Mouse (Mus musculus) neural tube, embryonic 11.5 days (tissue): ENCODE data around the gene Ilkap. TPM values are rescaled to one million over a fixed set of nuclear protein-coding genes. Genes with fewer than 3 reads are reported as not detected.

Experiments used
- ATAC-seq: fragments of 200-750 bp; cut with Nextera tagmentation; 2 replicates; pipeline ENCODE4 v1.8.0; 2017; ENCODE audit warnings: moderate number of reproducible peaks, mild to moderate bottlenecking, moderate TSS enrichment, moderate library complexity; ENCODE audit not compliant: insufficient read depth, low FRiP score, low TSS enrichment
- DNase-seq: peaks from one replicate; pipeline ENCODE4 v3.0.0-alpha.2; 2015; ENCODE audit warnings: low spot score
- H3K27ac ChIP-seq: fragments of 300-500 bp; sonication (generic); 2 replicates; pipeline ENCODE4 v1.5.1; 2014; ENCODE audit warnings: low read depth, mild to moderate bottlenecking, low read length
- H3K27me3 ChIP-seq: fragments of 300-500 bp; sonication (generic); 2 replicates; pipeline ENCODE4 v1.6.1; 2014; ENCODE audit warnings: mild to moderate bottlenecking, low read length, mixed read lengths; ENCODE audit not compliant: control insufficient read depth, insufficient read depth
- H3K36me3 ChIP-seq: fragments of 300-500 bp; sonication (generic); 2 replicates; pipeline ENCODE4 v1.6.1; 2014; ENCODE audit warnings: mild to moderate bottlenecking, low read length, moderate library complexity, mixed read lengths; ENCODE audit not compliant: control insufficient read depth, insufficient read depth
- H3K4me1 ChIP-seq: fragments of 300-500 bp; sonication (generic); 2 replicates; pipeline ENCODE4 v1.6.1; 2014; ENCODE audit warnings: low read length, mixed read lengths; ENCODE audit not compliant: control insufficient read depth, insufficient read depth
- H3K4me2 ChIP-seq: fragments of 300-500 bp; sonication (generic); 2 replicates; pipeline ENCODE4 v1.6.1; 2014; ENCODE audit warnings: low read depth, mild to moderate bottlenecking, moderate library complexity
- H3K4me3 ChIP-seq: fragments of 300-500 bp; sonication (generic); 2 replicates; pipeline ENCODE4 v1.5.1; 2014; ENCODE audit warnings: low read depth, low read length
- H3K9ac ChIP-seq: fragments of 300-500 bp; sonication (generic); 2 replicates; pipeline ENCODE4 v1.6.1; 2014; ENCODE audit warnings: mild to moderate bottlenecking, low read length
- H3K9me3 ChIP-seq: fragments of 300-500 bp; sonication (generic); 2 replicates; pipeline ENCODE4 v1.6.1; 2016; ENCODE audit warnings: low read length; ENCODE audit not compliant: control insufficient read depth
- WGBS: fragments of 180-500 bp; shearing (Covaris S2); extraction: QIAGEN DNeasy Blood & Tissue Kit; methylation state at CpG from one replicate; pipeline ENCODE4 v1.1.7; 2014; 5-methylcytosine and 5-hydroxymethylcytosine counted together
- polyA plus RNA-seq: library from polyadenylated mRNA; unstranded; fragments of >200 nt; fragmentation: Nextera tagmentation; extraction: Ambion mirVana; gene quantifications from 2 replicates; pipeline ENCODE4 v1.2.1, GENCODE M21; 2014

Ilkap gene
- polyA plus RNA-seq, 1 experiment from 2014 or later = 165 TPM

GRCm38 (mm10) chr1:91411631-91412285 lies 13.1 kb upstream of the Ilkap start:
- Histone ChIP-seq H3K27ac (0 out of 2 replicates have a peak overlapping the region, but pooled peaks have one; percentile 91), H3K9me3 (no peaks in the 10 kb centered on the region), H3K36me3 (no peaks in the 10 kb centered on the region), H3K27me3 (no peaks in the 10 kb centered on the region), H3K4me3 (peak overlapping the region; percentile 61), H3K4me1 (peaks cover 27% of the 10 kb centered on the region), H3K4me2 (peak overlapping the region; percentile 82), H3K9ac (peak overlapping the region; percentile 87)
- no peak for ATAC-seq
- WGBS = 64% methylated on average over 8 of the region's 8 CpGs
- no peak for DNase-seq

DNA sequence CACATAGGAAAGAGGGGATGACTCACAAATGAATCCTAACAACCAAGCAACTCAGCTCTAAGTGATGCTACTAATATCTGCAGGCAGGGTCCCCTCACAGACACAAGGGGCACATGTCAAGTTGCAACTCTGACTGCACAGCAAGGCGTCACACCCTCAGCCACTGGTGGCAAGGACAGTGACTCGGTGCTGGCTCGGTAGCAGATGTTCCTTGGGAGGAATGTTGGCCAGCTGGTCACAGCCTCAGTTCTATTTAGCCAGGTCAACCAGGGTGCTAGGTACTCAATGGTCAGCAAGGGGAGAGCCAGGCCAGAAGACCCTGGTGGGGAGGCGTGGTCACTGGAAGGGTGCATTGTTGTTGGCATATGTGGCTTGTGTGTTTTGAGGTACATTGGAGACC lies 9.2 kb upstream of the Ilkap start:
- Histone ChIP-seq H3K4me3 (no peak overlapping the region), H3K4me2 (no peak overlapping the region), H3K9ac (no peak overlapping the region), H3K27ac (no peak overlapping the region), H3K36me3 (no peaks in the 10 kb centered on the region), H3K4me1 (peaks cover 10% of the 10 kb centered on the region), H3K27me3 (no peaks in the 10 kb centered on the region), H3K9me3 (no peaks in the 10 kb centered on the region)
- DNase-seq (no peak), ATAC-seq (no peak)
- 83% methylated on average over 4 of the region's 4 CpGs for WGBS

GRCm38 (mm10) chr1:91405406-91406169 lies 7.0 kb upstream of the Ilkap start:
- H3K9ac ChIP-seq = no peak overlapping the region
- no peak overlapping the region for H3K4me3 ChIP-seq
- H3K4me2 ChIP-seq = no peak overlapping the region
- H3K9me3 ChIP-seq = no peaks in the 10 kb centered on the region
- no peaks in the 10 kb centered on the region for H3K4me1 ChIP-seq
- no peak for DNase-seq
- H3K27ac ChIP-seq = no peak overlapping the region
- no peak for ATAC-seq
- 52% methylated on average over 23 of the region's 23 CpGs for WGBS
- H3K27me3 ChIP-seq = no peaks in the 10 kb centered on the region
- H3K36me3 ChIP-seq = no peaks in the 10 kb centered on the region

- no peaks in the 10 kb centered on the region for H3K27me3 ChIP-seq
- ATAC-seq (no peak), DNase-seq (no peak)
- no peaks in the 10 kb centered on the region for H3K36me3 ChIP-seq
- H3K4me3 ChIP-seq = no peak overlapping the region
- no peaks in the 10 kb centered on the region for H3K4me1 ChIP-seq
- WGBS = 21% methylated on average over 1 of the region's 1 CpGs
- no peak overlapping the region for H3K9ac ChIP-seq
- H3K27ac ChIP-seq = no peak overlapping the region
- no peaks in the 10 kb centered on the region for H3K9me3 ChIP-seq
- H3K4me2 ChIP-seq = no peak overlapping the region
Observed at GRCm38 (mm10) chr1:91404976-91405375, 6.4 kb upstream of the Ilkap start.

GRCm38 (mm10) chr1:91397927-91398259 lies 722 bp downstream of the Ilkap start:
- H3K9me3 ChIP-seq = no peaks in the 10 kb centered on the region
- peaks cover 12% of the 10 kb centered on the region for H3K4me1 ChIP-seq
- H3K27ac ChIP-seq = peak overlapping the region; percentile 67; the same call in 1 of the 2 replicates
- H3K4me2 ChIP-seq = peak overlapping the region; percentile 90
- no peak for DNase-seq
- H3K9ac ChIP-seq = peak overlapping the region; percentile 86
- H3K4me3 ChIP-seq = peak overlapping the region; percentile 86
- ATAC-seq = no peak
- under 1% methylated on average over 12 of the region's 12 CpGs for WGBS
- no peaks in the 10 kb centered on the region; the same call in 1 of the 2 replicates for H3K36me3 ChIP-seq
- H3K27me3 ChIP-seq = no peaks in the 10 kb centered on the region

DNA sequence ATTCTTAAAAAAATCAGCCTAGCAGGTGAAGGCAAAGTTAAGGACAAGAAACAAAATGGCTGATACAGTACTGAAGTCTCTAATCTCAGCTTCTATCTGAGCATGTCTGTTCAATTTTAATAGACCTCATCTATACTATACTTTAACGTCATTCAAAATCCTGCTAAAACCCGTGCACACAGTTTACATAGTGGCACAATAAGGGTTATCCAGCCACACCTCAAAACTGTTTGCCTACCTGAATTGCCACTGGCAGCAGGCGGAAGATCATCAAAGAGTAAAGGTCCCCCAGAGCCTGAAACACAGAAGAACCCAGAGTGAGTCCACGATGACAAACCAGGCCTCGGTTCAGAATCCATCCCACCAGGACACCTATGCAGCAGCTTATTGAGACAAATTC lies 8.2 kb downstream of the Ilkap start:
- peaks cover 19% of the 10 kb centered on the region for H3K36me3 ChIP-seq
- no peak for DNase-seq
- H3K4me2 ChIP-seq = no peak overlapping the region
- H3K27ac ChIP-seq = no peak overlapping the region
- H3K9me3 ChIP-seq = no peaks in the 10 kb centered on the region
- no peaks in the 10 kb centered on the region for H3K4me1 ChIP-seq
- no peaks in the 10 kb centered on the region for H3K27me3 ChIP-seq
- 95% methylated on average over 5 of the region's 5 CpGs for WGBS
- no peak overlapping the region for H3K4me3 ChIP-seq
- no peak overlapping the region for H3K9ac ChIP-seq
- ATAC-seq = no peak

DNA sequence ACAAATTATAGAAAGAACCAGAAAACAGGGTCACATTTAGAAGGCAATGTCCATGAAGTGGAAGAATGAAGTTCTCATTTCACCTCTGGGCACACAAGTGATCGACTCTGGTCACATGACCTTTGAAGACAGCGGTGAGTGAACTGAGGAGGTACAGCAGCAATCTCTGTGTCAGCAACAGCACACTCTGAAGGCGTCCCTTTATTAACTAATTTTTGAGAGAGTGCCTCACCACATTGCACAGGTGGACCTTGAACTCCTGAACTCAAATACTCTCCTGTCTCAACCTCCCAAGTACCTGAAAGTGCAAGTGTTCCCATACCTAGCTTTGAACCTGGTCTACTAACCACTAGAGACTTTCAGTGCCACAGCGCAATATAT lies 17.5 kb downstream of the Ilkap start:
- Histone ChIP-seq H3K4me1 (no peaks in the 10 kb centered on the region), H3K4me3 (no peak overlapping the region), H3K27ac (no peak overlapping the region), H3K4me2 (no peak overlapping the region), H3K9ac (no peak overlapping the region), H3K27me3 (no peaks in the 10 kb centered on the region), H3K36me3 (peaks cover 36% of the 10 kb centered on the region), H3K9me3 (no peaks in the 10 kb centered on the region)
- ATAC-seq (no peak), DNase-seq (no peak)
- 95% methylated on average over 4 of the region's 4 CpGs for WGBS

GRCm38 (mm10) chr1:91380453-91381090 lies 18.0 kb downstream of the Ilkap start:
- Histone ChIP-seq H3K36me3 (peaks cover 38% of the 10 kb centered on the region), H3K4me2 (no peak overlapping the region), H3K4me3 (no peak overlapping the region), H3K9me3 (no peaks in the 10 kb centered on the region), H3K9ac (no peak overlapping the region), H3K27me3 (no peaks in the 10 kb centered on the region), H3K27ac (no peak overlapping the region), H3K4me1 (no peaks in the 10 kb centered on the region)
- ATAC-seq (no peak; the same call in 1 of the 2 replicates), DNase-seq (peak; percentile 85)
- WGBS = 63% methylated on average over 7 of the region's 7 CpGs
